Mouse (Mus musculus) ZHBTc4 (cell line): Measurements from ENCODE around the gene Spast.

ENCODE experiments used
- DNase-seq: peaks from one replicate; pipeline ENCODE4 v3.0.0-alpha.2; 2011; ENCODE audit warnings: low read depth, low spot score

Gene Spast

GRCm38 (mm10) chr17:74424401-74425005, 85.7 kb downstream of the Spast start:
- DNase-seq = no peak

- no peak for DNase-seq
Observed at GRCm38 (mm10) chr17:74430074-74430473, 91.3 kb downstream of the Spast start.

- DNase-seq = peak; percentile 65
Observed at GRCm38 (mm10) chr17:74431481-74431880, 92.7 kb downstream of the Spast start.

- no peak for DNase-seq
Observed at GRCm38 (mm10) chr17:74432631-74433030, 93.8 kb downstream of the Spast start.

GRCm38 (mm10) chr17:74437762-74438161, 99.0 kb downstream of the Spast start:
- DNase-seq = no peak

GRCm38 (mm10) chr17:74440486-74440885, 101.7 kb downstream of the Spast start:
- DNase-seq = no peak
